Mouse (Mus musculus) cerebellum, postnatal 10 days (tissue): ENCODE measurements around the gene Dstn.

Source experiments
- DNase-seq, 2 experiments: peaks; one replicate each; pipeline ENCODE4 v3.0.0; 2021; ENCODE audit warnings: mixed read lengths in 2 of 2

Gene Dstn

DNA sequence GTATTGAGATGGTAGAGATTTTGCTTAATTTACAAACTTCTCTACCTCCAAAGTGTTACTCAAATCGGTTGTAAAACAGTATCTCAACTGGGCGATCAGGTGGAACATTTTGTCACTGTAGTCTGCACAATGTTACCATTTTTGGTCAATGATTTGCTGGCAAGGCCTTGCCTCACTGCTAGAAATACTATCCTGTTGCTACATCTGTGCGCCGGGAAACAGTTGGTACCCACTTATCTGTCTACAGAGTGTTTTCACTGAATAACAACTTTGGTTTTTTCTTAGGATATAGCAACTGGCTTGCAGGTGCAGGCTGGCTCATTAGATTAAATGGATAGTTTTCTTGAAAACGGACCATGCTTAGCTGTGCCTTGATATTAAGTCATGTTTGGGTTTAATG is 1.1 kb downstream of the Dstn start:
- DNase-seq, result peak in 1 of 2 experiments; percentile 19

DNA sequence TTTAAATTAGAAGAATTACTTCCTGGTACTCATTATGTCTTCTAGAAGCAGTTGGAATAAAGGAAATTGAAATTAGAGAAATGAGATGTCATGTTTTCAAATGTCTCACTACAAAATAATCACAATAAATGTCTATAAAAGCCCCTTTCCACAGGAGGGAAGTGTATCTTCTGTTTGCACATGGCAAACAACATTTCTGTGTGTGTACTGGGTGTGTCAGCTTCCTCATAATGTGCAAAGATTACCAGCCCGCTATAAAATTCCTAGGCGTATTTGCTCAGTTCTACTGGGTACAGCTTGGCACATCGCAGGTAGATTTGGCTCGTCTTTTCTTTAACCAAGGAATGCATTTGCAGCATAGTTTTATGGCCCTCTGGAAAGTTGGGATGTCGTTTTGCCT is 2.5 kb downstream of the Dstn start:
- no peak for DNase-seq

DNA sequence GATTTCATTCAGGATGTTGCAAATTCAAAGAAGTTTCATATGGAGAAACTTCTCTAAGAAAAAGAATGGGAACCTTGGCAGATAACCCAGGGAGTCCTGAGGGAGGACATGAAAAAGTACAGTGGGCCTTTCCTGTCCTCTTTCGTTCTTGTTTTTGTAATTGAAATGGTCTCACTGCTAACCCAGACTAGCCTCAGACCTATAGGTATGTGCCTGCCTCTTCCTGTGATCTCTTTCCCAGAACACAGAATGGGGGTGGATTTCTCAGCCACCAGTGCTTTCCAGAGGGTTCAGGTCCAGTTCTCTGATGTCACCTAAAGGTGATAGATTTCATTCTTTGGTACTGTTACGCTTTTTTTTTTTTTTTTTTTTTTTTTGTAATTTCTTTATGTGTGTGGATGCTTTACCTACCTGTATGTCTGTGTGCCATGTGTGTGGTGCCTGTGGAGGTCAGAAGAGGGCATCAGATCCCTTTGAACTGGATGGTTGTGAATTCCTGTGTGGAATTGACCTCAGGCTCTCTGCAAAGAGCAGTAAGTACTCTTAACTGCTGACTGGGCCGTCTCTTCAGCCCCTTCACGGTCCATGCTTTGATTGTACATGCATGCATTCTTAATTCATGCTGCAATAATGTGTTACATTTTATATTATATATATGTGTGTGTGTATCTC is 3.8 kb downstream of the Dstn start:
- peak in 1 of 2 experiments; percentile 22 for DNase-seq

DNA sequence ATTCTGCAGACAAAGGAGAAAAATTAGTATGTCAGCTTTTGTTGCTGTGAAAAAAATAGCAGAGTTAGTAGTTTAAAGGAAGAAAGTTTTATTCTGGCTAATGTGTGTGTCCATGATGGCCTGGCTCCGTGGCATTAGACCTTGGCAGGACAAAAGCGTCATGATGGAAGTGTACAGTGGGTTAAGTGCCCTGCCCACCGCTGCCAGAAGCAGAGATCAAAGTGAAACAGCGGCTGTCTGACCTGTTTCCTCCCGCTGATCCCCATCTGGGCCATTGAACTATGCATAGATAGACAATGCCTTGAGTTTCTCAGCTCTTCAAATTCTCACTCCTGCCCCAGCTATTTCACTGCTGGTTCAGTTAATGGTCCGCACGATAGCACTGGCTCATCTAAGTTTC is 9.0 kb downstream of the Dstn start:
- no peak for DNase-seq

DNA sequence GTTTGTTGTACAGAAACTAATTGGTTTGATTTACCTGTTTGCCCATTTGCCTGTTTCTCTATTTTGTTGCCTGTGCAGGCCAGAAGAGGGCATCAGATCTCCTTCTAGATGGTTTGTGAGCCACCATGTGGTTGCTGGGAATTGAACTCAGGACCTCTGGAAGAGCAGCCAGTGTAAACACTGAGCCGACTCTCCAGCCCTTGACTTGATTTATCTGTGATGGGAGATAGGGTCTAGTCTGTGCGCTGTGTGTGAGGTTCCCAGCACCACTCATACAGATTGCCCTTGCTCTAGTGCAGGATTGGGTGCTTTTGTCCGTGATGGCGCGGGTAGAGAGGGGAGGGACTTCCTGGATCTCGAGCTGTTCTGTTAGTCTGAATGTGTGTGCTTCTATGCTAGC is 10.7 kb downstream of the Dstn start:
- DNase-seq, result no peak

DNA sequence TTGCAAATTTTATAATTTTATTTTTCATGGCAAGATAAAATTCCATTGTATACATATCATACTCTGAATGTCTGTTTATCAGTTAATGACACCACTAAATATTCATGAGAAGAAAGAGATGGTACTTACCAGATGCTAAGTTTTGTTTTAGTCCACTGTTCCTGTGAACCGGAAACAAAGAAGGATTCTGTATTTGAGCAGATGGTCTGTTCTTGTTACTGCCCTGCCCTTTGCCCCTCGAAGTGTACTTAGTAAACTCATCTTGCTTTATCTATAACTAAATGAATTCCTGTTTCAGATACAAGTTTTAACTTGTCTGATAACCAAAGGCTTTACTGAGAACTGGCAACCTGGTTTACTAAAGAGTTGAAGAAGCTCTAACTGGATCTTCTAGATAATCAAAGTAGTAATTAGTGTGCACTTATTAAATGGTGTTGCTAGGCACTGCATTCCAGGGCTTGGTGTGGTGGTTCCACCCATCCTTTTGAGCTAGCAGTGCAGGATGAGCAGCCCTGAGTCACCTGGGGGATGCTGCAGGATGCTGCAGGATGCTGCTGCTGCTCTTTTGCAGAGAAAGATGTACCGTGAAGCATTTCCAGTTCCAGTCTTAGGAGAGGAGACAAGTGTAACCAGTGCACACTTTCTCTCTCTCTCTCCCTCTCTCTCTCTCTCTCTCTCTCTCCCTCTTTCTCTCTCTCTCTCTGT is 14.6 kb downstream of the Dstn start:
- no peak for DNase-seq

DNA sequence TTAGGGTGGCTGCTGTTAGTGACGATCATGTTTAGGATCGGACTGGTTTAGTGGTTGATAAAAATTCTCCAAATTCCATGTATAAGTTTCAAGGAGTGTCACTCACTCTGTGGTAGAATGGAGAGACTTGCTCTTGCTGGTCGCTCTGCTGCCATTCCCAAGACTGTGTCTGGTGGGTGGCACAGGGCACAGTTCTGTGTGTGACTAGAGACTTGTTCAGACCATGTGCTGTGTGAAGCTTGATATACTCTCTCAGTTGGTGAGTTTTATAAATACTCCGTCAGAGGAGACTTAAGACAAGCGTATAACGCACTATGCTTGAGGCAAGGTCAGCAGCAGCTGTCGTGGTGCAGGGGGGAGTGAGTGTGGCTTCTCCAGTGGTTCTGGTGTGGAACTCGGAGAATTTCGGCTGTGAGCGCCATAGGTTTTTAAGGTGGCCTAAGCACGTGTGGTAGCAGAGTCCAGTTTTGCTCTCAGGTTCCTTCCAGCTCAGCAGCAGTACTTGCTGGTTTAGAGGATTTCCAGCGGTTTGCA is 17.3 kb downstream of the Dstn start:
- no peak for DNase-seq

DNA sequence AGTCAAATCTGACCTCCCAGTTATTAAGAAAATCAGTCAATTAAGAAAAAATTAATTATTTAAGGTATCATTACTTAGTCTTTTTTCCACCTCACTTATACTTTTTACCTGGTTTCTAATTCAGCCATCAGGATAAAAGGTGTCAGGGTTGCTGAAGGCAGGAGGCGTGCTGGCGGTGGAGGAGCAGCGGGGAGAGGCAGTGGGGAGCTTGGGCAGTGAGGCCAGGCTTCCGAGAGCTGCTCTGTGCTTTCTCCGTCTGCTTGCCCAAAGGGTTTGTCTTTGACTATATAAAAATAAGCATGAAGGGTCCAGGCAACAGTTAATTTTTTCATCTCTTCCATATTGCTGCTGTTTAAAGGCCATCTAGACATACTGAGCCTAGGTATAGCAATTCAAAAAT is 18.4 kb downstream of the Dstn start:
- DNase-seq, result no peak

DNA sequence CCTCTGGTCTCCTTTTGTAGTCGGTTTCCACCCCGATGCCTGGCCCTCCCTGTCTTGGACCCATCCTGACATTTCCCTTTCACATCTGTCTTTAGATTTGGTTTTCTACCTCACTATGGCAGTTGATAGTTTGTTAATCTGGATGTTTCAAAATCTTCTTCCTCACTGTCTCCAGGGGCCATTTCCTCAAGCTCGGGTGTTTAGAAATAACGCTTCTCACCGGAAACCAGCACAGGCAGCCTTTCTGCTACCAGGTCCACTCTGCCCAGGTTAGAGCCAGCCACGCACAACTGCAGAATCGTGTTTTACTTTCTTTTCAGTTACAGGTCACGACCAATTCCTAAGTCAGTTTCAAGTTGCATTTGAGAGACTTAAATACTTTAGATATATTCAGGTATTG is 19.3 kb downstream of the Dstn start:
- no peak for DNase-seq

DNA sequence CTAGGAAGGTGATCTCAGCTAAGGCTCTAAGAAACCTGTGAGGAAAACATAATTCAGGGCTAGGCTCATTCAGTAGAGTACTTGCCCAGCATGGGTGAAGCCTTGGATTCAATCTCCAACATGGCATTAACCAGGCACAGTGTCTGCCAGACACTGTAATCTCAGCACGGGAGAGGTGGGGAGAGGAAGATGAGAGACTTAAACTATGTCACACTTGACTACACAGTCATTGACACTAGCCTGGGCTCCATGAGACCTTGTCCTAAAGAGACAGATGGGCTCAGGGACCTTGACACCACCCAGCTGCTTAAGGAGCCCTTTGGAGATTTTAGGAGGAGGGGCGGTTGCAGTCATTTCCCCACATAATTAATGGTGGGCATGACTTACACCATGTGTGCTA is 22.7 kb downstream of the Dstn start:
- DNase-seq, result no peak

DNA sequence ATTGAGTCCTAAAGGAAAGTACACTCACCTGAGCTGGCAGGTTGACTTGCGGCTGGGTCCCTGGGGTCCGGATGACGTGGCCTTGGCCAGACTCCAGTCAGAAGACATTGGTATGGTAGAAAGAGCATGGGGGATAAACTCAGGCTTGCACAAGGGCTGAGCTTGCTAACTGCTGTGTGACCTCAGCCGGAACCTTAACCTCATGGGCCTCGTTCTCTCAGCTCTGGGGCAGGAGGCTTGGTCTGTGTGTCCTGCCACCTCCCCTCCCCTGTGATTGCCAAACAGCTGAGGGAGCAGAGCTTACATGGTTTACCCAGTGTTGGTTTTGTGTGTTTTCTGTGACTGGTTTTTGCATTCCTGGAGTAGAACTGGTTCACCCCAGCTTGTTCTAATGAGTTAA is 25.3 kb downstream of the Dstn start:
- DNase-seq, result no peak

DNA sequence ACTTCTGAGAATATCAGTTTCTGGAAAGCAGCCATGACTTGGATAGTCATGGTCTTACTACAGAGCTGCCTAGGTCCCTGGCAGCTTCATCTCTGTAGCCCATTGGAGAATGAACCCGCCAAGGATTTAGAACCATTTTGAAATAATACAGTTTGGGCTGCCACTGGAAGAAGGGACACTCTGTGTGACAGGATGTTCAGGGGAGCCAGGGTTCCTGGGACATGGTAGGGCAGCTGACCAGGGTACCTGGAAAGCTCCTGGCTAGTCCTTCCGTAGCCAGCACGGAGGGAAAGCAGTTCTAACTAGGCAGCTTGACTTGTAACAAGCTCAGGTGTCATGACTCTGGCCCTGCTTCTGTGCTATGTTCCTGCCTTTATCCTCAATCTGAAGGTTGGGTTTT is 29.7 kb downstream of the Dstn start:
- no peak for DNase-seq

DNA sequence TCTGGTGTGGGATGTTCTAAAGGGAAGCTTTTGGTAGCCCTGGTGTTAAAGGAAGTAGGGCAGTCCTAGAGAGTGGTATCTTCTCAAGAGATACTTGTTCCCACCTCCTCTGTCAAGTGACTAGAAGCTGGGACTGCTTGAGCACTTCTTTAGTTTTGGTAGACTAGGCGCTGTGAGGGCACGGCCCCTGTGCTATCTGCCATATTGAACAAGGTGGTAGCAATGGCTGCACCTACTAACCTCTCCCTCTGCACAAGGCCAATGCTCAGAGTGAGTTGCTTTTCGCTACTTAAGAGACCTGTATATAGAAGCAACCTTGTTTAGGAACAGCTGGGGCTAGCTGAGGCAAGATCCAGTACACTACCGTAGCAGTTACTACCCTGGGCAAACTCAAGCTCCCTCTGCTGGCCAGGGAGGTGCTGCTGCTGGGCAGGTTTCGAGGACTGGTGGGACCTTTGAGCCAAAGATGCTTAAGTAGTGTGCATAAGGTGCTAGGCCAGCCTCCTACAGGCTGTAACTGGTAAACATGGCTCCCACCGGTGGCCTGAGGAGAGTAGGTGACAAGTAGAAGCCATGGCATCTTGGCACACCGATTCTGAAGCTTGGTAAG is 30.5 kb downstream of the Dstn start:
- peak in 1 of 2 experiments; percentile 18 for DNase-seq

DNA sequence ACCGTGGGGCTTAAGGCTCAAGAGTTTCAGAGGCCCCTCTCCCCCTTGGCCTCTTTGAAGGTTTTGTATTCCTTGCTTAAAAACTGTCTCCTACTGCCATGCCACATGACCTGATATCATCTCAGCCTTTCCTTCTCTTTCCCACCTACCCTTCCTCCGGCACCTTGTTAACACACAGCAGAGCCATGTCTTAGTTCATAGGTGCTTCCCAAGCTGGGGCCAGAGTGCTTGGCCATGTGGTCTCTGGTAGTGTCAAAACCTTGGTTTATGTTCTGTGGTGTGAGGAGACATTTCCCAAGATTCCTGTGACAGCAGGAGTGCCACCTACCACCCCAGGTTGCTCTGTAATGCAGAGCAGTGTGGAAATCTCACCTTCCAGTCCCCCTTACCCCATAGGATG is 31.3 kb downstream of the Dstn start:
- DNase-seq, result no peak

DNA sequence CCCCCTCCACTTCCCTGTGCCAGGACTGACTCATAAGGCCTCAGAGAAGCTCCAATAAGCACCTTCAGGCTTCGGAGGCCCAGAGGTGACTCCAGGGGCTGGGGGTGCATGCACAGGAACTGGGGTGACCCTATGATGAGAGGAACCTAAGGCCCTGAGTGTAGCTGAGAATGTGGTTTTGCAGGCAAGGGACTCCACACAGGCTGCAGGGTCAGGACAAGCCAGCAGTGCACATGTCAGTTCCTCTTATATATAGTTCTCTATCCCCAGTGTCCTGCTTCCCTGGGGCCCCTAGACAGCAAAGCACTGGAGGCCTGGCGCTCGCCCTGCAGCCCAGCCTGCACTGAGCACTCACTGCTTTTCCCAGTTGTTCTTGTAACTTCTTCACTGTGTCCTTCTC is 32.9 kb downstream of the Dstn start:
- no peak for DNase-seq

DNA sequence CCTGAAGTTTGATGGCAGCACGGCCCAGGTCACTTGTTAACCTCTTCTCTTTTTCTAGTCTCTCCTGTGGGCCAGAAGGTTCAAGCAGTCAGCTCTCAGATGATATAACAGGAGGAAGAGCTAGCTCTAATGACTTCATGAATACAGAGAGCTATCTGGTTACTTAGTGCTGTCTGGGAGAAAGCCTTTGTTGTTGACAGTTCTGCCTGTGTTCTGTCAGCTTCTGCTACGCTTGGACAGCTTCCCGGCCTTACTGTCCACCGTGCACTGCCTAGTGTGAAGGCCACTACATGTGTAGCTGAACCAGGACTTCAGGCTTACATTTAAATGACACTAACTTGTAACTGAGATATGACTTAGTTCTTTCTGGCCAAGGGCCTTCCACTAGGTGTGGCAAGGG is 33.3 kb downstream of the Dstn start:
- no peak for DNase-seq

DNA sequence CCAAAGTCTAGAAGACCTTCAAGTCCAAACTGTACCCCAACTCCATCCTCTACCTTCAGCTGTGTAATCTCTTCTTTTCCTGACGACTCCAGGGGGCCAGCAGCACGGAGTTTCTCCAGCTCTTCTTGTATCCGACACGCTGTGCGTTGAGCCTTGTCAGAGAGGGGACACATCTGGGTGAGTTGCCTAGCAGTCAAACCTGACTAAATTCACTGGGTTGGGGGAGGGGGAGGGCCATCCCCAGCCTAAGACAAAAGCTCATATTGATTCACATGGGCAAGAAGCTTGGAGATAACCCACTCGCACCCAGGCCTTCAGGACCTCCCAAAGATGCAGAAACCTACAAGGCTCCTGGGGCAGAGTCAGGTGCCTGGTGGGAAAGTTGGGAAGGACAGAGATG is 34.1 kb downstream of the Dstn start:
- DNase-seq, result no peak

DNA sequence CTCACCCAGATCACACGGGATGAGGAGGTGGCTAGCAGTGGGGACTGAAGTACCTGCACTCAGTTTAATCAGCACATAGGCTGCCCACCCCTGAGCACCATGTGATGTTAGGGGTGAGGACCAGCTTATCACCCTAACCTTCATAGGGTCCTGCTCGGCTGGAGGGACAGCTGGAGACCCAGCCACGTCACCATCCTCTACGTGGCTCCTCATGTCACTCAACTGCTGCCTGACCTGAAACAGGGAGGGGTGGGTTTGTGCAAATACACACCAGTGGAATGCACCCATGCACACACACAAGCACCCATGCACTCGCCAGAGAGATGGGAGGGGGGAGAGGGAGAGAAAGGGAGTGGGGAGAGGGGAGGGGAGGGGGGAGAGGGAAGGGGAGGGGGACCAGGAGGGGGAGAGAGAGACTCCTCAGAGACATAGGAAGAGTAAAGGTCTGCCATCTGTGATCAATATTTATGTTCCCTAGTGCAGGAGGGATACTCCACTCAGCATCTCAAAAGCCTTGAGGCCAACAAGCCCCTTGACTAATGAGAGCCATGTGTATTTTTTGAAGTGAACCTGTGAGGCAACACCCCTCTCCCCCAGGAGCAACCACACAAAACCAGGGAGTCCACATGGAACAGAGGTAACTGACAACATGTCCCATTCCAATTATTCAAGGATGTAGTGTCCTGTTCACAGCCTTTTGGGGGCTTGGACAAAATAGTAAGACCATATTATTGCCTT is 35.3 kb downstream of the Dstn start:
- no peak for DNase-seq

DNA sequence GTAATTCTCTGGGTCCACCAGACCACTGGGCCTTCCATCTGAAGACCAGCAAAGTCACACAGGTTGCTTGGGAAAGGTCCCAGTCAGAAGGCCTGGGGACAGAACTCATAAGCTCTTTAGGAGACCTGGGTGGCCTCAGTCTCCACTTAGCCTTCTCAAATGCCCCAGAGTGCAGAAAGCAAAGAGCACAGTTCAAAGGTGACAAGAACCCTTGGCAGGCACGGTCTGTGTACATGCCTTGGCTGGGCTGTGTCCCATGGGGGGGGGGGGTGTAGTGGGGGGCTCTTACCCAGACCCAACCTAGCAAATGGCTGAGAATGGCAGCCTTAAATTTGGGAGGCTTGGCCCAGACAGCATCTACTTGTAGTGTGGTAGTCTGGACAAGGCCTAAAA is 35.9 kb downstream of the Dstn start:
- no peak for DNase-seq

DNA sequence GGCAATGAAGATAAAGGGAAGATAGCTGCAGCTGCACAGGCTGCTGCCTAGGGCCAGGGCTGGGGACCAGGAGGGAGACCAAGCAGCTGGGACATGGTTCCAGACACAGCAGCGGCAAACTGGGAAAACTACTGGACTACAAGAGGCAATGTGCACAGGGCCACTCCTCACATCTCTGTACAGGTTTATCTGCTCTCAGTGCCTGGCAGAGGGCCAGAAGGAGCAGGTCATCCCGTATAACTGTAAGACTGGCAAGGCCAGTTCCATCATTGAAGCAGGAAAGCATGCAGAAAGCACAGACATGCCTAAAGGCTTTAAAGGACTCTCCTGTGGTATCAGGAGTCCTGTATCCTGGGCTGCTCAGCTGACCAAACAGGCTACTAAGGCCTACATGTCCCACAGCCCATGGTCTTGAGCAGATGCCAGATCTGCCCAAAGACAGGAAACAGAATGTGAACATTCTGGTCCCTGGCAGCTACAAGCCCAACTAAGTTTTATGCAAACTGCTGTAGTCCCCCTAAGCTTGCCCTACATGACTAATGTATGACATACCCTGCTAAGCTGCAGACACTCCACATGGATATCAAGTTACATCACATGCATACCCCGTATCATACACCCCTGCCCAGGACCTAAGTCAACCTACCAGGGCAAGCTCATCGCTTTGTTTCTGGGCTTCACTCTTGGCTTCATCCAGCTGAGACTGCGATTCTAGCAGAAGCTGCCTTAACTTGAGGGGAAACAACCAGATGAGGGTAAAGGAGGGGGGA is 36.6 kb downstream of the Dstn start:
- peak; percentile 40 to 41 for DNase-seq

DNA sequence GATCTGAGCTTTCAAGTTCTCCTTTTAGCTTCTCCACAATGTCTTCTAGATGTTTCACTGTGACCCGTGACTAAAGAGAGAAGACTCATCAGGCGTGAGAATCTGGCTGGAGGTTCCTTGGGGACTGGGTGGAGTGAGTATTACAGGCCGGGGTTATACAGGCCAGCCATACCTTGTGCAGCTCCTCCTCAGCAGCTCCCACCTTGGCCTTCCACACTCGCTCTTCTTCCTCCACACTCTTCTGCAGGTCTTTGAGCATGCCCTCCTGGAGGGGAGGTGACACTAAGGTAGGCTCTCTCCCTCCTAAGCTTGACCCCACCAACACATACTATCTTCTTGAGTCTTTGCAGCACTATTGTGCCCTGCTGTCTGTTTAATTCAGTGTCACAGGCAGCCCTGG is 38.8 kb downstream of the Dstn start:
- no peak for DNase-seq

DNA sequence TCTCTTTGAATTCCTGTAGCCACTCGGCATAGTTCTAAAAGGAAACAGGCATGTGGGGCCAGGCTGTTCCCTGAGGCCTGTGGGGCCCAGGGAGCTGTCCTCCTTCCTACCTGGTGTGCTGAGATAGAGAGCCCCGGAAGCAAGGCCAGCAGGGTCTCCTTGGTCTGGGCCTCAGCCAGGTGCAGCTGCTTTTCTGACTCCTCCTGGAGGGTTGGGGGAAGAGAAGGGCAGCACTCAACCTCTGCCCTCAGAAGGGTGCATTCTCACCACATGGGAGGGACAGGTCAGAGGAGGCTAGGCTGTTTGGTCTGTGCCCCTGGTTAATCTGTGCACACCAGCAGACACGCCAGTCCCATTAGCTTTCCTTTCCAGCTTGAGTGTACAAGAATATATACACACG is 39.9 kb downstream of the Dstn start:
- no peak for DNase-seq

DNA sequence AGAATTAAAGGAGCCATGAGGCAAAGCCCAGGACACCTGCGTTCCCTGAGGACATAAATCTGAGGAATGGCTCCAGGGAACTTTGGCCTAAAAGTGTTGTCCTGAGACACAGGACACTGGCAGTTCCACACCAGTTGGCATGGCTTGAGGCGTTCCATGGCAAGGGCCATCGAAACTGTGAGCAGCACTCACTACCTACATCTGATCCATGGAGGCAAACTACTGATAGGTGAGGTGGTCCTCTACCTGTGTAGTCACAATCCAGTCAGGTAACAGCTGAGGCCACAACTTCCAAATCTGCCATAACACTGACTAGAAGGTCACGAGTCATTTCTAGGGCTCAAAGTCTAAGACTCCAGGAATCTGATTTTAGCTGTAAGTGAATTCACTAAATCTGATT is 40.6 kb downstream of the Dstn start:
- DNase-seq, result no peak
